Comparison of ENCODE assay signal across 40 mouse cellular contexts in the genomic region with DNA sequence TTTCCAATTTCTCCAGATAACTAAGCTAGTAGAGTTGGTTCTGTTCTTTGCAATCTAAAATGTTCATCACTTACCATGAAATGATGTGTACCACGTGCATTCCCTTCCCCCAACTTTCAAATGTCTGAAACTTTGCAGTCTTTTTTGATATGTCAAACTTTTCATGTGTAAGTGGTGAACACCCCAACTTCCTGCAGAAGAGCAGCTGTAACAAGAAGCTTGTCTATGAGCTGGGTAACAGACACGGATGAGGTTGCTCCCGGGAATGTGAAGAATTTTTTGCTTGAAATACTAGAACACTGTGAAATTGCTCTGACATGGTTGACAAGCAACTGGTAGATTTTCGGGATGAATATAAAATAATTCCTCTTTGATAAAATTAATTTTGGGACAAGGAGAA. TPM values are rescaled to one million over a fixed set of nuclear protein-coding genes. Genes with fewer than 3 reads are reported as not detected.
"Had no signal": no experiment of that assay in that cellular context is flagged by ENCODE, and none has a peak within 500 bp of the region (broad histone marks: within the 10 kb centered on the region; RNA-seq: fewer than 3 reads in every experiment).

No protein-coding gene starts in this region.

- ATAC-seq: hindbrain, embryonic 16.5 days; inflammation-experienced regulatory T-cells, adult 6 months; intestine, embryonic 15.5 days; liver, embryonic 12.5 days had no signal

- H3K4me1 ChIP-seq: heart, embryonic 10.5 days; heart, embryonic 12.5 days; hindbrain, embryonic 10.5 days; hindbrain, embryonic 12.5 days; intestine, embryonic 15.5 days; kidney, embryonic 15.5 days; limb, embryonic 13.5 days; limb, embryonic 15.5 days; liver, embryonic 12.5 days had no signal

- H3K9me3 ChIP-seq: heart, embryonic 10.5 days; heart, embryonic 12.5 days; hindbrain, embryonic 10.5 days; hindbrain, embryonic 12.5 days; intestine, embryonic 15.5 days; kidney, embryonic 15.5 days; limb, embryonic 13.5 days; limb, embryonic 15.5 days; liver, embryonic 12.5 days had no signal

- H3K4me2 ChIP-seq: heart, embryonic 12.5 days; hindbrain, embryonic 12.5 days; hindbrain, embryonic 14.5 days; intestine, embryonic 15.5 days; kidney, embryonic 15.5 days; limb, embryonic 13.5 days; limb, embryonic 15.5 days; liver, embryonic 12.5 days had no signal

- H3K27ac ChIP-seq: gastrocnemius, adult 2 months; heart, embryonic 10.5 days; hindbrain, embryonic 10.5 days; hindbrain, embryonic 12.5 days; hindbrain, embryonic 14.5 days; intestine, embryonic 15.5 days; kidney, embryonic 15.5 days; kidney, postnatal 0 days; limb, embryonic 13.5 days; limb, embryonic 15.5 days; liver, embryonic 12.5 days; liver, embryonic 14.5 days had no signal

- DNase-seq: gastrocnemius, adult 2 months; gastrocnemius, postnatal 10 days; gastrocnemius, postnatal 25 days; heart, adult 18-20 months; heart, postnatal 10 days; heart, postnatal 4 days; kidney, adult 11 months; kidney, adult 2 months; kidney, adult 9 months; kidney, postnatal 14 days; kidney, postnatal 36 days; layer of hippocampus, postnatal 36 days; left cerebral cortex, postnatal 4 days had no signal

- H3K4me3 ChIP-seq: gastrocnemius, adult 2 months; heart, embryonic 10.5 days; heart, embryonic 12.5 days; hindbrain, embryonic 10.5 days; hindbrain, embryonic 12.5 days; intestine, embryonic 15.5 days; kidney, embryonic 15.5 days; limb, embryonic 13.5 days; limb, embryonic 15.5 days; liver, embryonic 12.5 days had no signal

- H3K36me3 ChIP-seq: heart, embryonic 10.5 days; heart, embryonic 12.5 days; hindbrain, embryonic 10.5 days; hindbrain, embryonic 12.5 days; intestine, embryonic 15.5 days; kidney, embryonic 15.5 days; limb, embryonic 13.5 days; limb, embryonic 15.5 days; liver, embryonic 12.5 days had no signal

- H3K27me3 ChIP-seq: heart, embryonic 12.5 days; hindbrain, embryonic 12.5 days; intestine, embryonic 15.5 days; kidney, embryonic 15.5 days; limb, embryonic 13.5 days; limb, embryonic 15.5 days; liver, embryonic 12.5 days had no signal

- H3K9ac ChIP-seq: heart, embryonic 12.5 days; hindbrain, embryonic 12.5 days; hindbrain, embryonic 14.5 days; intestine, embryonic 15.5 days; kidney, embryonic 15.5 days; limb, embryonic 13.5 days; limb, embryonic 15.5 days; liver, embryonic 12.5 days; liver, embryonic 14.5 days had no signal

RNA-seq across cellular contexts. Expression of a gene that starts 55.7 kb away (rescaled TPM):
- total RNA-seq: gastrocnemius, adult 2 months; gastrocnemius, postnatal 10 days; gastrocnemius, postnatal 25 days; gastrocnemius, postnatal 4 days; granulocyte monocyte progenitor cell, adult 5-6 weeks; heart, adult 18-20 months; heart, adult 8-10 months; heart, postnatal 10 days; heart, postnatal 25 days; heart, postnatal 4 days; layer of hippocampus, postnatal 10 days; layer of hippocampus, postnatal 36 days; left cerebral cortex, adult 18-20 months; left cerebral cortex, adult 8-10 months; left cerebral cortex, postnatal 10 days; left cerebral cortex, postnatal 25 days; liver, adult 2 months had no signal
- polyA plus RNA-seq: heart, embryonic 10.5 days; heart, embryonic 12.5 days; heart, embryonic 14.5 days; hindbrain, embryonic 10.5 days; hindbrain, embryonic 14.5 days; hindbrain, embryonic 16.5 days; inflammation-experienced regulatory T-cells, adult 6 months; intestine, embryonic 15.5 days; kidney, adult 2 months; kidney, embryonic 15.5 days; kidney, postnatal 0 days; large intestine, adult 2 months; limb, embryonic 11.5 days; limb, embryonic 13.5 days; limb, embryonic 15.5 days; liver, adult 2 months; liver, embryonic 12.5 days; liver, embryonic 14.5 days had no signal
